Mouse (Mus musculus) layer of hippocampus, adult 11-12 months (tissue): Measurements from ENCODE around the gene Lrrtm4.

Experiments
- DNase-seq: peaks from one replicate; pipeline ENCODE4 v3.0.0; 2022; ENCODE audit warnings: low spot score

Gene Lrrtm4

GRCm38 (mm10) chr6:80328391-80328790 is 309.7 kb downstream of the Lrrtm4 start:
- no peak for DNase-seq

GRCm38 (mm10) chr6:80331751-80332150 is 313.1 kb downstream of the Lrrtm4 start:
- DNase-seq, result no peak

DNA sequence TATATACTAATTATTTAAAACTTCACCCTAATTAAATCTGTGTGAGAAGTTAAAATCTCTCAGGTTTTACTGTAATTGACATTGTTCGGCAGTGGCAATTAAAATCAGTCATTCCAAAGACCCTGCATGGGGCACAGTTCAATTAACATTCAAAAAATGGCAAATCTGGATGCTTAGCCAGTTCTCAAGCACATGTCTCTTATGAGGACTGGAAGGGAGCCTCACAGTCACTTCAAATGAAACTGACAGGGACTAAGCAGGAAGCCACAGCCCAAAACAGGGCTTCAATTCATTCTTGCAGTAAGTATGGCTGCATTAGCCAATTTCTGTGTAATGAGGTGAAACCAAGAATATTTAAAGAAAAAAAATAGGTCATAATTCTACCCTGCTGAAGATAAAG is 333.6 kb downstream of the Lrrtm4 start:
- DNase-seq, result no peak

- no peak for DNase-seq
These were observed 338.4 kb downstream of the Lrrtm4 start for GRCm38 (mm10) chr6:80357092-80357491.

DNA sequence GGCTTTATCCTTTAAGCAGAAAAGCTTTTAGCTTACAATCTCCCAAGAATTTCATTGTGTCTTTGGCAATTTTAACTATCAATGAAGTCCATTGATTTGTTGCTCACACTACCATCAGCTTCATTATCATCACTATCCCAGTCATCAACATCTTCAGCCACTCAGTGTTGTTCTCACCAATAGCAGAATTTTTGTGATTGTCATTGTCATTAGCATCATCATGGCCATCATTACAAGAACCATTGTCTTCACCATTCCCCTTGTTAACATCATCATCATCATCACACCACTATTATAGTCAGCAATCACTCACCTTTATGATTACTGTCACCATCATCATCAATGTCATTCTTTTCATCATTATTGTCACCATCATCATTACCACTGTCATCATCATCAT is 344.9 kb downstream of the Lrrtm4 start:
- no peak for DNase-seq

DNA sequence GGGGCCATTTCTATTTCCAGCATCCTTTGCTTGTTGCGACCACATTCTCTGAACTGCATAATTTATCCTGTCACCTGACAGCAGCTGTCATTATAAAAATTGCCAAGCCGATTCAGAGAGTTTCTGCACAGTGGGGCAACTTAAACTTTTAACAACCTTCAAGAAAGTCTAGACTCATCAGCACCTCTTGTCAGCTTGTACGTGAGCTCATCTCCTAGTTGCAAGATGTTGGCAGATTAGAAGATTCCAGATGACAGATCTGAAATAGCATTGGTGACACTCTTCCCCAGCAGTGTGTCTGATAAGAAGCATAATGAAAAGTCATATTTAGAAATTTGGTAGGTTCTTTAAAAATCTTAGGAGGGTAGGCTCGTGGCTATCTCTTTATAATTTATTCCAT is 347.9 kb downstream of the Lrrtm4 start:
- no peak for DNase-seq

GRCm38 (mm10) chr6:80389571-80389970 is 370.9 kb downstream of the Lrrtm4 start:
- no peak for DNase-seq

DNA sequence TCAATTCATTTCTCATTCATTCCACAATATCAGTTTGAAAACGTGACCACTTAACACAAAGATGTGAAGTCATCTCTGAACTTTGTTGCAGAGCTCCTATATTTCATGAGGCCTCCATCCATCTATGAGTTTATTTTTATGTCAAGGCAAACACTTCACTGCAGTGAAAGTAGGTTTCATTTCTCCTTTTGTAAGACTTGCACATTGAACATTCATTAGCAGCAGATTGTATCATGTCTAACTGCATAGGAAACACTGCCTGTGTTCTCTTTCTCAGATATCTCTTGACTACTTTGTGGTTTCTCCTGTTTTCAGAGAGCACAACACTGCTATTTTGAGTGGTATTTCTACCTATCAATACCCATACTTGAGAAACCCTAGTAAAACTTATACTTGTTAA is 388.1 kb downstream of the Lrrtm4 start:
- no peak for DNase-seq

GRCm38 (mm10) chr6:80440135-80440534 is 421.5 kb downstream of the Lrrtm4 start:
- no peak for DNase-seq

DNA sequence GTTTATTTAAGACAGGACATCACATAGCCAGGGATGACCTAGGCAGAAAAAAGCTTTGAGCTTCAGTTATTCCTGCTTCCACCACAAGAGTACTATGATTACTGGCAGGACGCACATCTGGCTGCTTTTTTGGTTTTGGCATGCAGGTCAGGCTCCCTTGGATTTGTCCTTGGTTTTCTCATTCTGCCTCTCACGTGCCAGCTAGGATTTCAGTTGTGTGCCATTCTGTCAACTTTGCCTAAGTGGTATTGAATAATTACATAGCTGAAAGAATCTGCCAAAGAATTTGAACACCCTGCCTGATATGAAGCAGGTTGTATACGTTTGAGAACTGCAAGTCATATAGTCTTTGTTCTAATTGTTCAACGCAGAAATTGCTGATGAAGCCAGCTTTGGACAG is 451.9 kb downstream of the Lrrtm4 start:
- no peak for DNase-seq

DNA sequence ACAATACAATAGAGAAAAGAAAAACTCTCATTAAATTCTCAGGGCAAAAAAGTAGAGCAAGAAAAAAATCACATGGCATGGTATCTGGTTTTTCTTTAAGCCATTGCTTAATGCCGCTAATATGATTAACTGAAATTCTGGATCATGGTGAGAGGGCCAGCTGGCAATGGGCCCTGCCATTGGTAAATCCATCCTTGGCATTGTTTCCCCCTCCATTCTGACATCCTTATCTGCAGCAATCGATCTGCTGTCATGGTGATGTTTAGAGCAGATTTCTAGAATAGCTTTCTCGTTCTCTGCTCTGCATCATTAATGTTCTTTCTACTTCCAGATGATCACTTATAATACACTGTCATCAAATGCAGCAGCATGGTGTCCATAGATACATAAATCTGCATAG is 457.5 kb downstream of the Lrrtm4 start:
- DNase-seq, result peak; percentile 39

DNA sequence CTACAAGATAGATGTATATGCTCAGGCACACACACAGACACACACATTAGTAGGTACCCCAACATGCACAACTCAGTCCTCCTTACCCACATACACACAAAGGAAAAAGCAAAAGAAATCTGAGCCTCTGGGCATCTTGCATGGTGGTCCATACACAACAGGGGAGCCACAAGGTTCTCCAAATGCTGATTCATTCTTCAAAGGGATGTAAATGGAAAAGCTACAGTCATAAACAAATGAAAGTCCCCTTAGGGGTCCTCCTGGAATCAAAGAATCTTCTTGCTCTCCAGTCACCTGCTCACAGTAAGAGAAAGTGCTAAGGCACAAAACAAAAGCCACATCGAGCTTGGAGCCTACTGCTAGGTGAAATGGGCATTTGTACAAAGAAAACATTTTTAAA is 526.3 kb downstream of the Lrrtm4 start:
- DNase-seq, result no peak

DNA sequence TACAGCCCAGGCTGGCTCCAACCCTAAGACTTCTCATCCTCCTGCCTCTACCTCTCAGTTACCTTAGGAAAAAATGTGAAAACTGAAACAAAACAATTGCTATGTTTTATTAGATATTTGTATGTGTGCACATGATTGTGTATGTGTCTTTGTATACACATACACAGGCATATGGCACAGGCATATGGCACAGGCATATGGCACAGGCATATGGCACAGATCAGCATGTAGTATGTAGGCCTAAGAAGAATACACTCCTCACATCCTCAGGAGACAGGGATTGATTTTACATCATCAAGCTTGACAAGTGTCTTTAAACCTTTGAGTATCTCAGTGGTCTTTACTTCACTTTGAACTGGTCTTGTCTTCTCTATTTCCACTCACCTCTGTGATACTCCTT is 531.2 kb downstream of the Lrrtm4 start:
- no peak for DNase-seq

DNA sequence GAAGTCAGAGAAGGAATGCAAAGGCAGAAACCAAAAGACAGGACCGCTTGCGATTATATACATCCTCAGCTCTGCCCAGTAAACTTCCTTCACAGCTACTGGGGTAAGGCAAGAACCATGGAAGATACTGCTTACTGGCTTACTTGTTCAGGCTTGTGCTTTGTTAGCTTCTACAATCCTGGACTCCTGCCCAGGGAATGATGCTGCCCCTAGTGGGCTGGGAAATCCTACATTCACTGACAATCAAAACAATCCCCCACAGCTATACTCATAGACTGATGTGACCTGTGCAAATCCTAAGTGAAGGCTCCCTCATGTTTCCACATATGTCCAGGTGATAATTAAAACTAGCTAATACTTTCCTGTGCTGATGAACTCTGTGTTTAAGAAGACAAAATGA is 534.7 kb downstream of the Lrrtm4 start:
- DNase-seq, result no peak

GRCm38 (mm10) chr6:80554991-80555390 is 536.3 kb downstream of the Lrrtm4 start:
- no peak for DNase-seq

DNA sequence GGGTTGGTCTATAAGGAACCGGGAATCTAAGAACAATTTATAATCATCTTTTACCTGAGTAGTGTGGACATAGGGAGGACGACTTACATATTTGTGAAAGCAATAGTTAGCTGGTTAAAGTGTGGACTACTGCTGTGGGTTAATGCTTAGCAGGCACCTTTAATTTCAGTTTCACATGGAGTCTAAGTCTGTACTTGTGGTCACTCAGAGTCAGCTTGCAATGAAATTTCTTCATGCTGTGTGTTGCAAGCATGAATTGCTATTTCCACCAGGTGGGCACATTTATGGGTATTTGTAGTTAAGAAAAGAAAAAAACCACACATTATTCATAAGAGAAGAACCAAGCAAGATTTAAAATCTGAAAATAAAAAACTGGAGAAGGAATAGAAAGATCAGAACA is 558.5 kb downstream of the Lrrtm4 start:
- DNase-seq, result no peak

DNA sequence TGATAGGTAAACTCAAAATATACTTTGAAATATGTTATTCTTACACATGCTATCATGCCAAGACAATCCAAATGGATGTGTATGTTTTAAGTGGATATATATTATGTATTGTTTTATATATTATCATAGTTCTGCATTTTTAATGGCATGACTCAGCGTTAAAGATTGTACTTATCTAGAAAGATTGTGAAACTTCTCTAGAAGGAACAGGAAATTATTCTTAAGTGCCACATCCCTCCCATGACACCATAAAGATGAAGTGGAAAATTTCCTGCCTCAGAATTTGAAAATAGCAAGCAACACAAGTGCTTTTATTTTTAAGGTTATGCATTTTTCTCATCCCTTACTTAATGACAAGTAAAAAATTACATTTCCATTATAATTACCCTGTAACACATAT is 563.5 kb downstream of the Lrrtm4 start:
- DNase-seq, result no peak

DNA sequence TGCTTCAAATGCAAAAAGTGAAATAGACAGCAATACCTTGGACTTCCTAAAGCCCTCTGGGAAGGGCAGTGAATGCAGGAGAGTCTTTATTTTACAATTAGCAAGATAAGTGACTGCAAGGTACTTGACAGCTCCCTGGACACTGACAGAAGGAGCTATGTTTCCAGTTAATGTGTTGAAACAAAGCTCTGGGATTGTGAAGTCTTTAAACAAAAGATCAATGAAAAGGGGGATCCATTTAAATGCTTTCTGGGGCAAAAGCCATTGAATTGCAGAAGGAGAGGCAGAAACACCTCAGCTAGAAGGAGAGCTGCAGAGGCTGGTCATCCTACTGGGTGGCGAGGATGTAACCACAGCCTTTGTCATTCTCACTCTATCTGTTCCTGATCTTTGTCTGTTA is 571.1 kb downstream of the Lrrtm4 start:
- no peak for DNase-seq

DNA sequence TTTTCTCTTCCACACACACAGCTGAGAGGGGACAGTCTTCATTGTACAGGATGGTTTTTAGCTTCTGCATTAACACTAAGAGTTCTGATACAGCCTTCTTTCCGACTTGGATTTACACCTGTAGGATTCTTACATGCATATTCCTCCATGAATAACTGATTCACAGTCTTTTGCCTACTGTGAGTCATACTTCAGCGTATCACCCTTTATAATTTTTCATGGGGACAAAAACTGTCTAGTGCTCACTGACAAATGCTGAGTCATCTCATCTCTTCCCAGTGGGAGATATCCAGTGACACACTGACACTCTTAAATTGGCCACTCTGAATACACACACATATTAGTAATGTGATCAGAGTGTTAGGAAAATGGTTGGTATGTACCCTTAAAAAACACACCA is 600.8 kb downstream of the Lrrtm4 start:
- no peak for DNase-seq

- DNase-seq, result peak; percentile 73
These were observed 604.1 kb downstream of the Lrrtm4 start for GRCm38 (mm10) chr6:80622676-80623334.

GRCm38 (mm10) chr6:80625509-80625908 is 606.8 kb downstream of the Lrrtm4 start:
- DNase-seq, result no peak

DNA sequence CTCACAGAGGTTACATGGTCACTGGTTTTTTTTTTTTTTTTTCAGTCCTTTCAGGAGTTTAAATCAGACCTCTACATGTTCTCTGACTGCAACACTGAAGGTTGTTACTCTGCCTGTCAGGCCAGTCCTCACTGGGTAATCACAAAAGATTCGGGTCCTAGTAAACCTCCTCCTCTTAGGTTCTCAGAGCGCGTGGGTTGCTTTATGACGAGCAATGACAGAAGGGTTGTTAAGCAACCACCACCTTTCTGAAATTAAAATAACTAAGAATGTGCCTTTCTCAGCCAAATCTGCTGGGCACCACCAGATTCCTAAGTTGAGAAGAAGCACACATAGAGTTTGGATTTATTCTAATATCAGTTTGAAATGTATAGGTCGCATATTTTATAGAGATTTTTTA is 644.1 kb downstream of the Lrrtm4 start:
- DNase-seq, result peak; percentile 11

DNA sequence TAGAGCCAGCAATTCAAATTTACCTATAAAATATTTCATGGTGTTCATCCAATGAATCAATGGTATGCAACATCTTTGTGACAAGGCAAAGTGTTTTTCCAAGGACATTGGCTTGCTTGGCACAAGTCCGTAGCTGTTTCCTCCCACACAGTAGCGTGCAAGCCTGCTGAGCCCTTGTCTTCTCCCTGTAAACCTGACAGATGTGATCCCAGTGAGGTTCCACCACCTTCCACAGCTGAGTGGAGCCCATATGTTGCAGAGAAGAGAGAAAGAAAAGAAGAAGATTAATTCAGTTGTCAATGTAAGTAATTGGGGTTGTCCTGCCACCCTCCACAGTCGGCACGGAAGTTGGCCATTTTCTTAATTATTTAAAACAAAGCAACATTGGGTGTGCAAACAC is 645.4 kb downstream of the Lrrtm4 start:
- no peak for DNase-seq

DNA sequence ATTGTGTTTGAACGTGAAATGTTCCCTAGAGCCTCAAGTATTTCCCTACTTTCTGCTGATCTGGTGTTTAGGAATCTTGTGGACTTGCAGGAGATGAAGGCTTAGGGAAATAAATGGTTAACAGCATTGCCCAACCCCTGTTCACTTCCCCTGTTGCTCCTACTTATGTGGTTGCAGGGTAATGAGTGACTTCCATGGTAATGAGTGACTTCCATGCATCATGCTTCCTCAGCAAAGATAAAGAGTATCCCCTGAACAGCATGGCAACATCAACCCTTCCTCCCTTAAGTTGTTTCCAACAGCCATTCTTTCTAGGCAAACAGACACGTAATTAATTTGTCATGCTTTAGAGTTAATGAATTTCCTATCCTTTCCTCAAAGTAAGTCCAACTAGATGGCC is 685.5 kb downstream of the Lrrtm4 start:
- no peak for DNase-seq

DNA sequence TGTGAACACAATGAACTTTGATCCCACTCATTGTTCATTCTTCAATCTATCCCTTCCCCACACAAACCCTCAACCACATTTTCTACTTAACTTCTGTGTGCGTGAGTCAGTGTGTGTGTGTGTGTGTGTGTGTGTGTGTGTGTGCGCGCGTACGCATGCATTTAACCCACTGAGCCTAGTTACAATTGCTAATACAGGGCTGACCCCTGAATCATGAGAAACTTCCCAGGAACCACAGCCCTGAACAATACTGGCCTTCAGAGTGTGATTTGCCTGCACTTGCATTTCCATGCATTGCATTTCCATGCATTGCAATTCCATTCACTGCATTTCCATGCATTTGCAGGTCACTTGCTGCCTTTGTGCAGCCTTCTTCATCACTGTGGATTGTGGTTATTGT is 701.8 kb downstream of the Lrrtm4 start:
- no peak for DNase-seq
